Mouse (Mus musculus) embryo, embryonic 11.5 days (tissue): ENCODE measurements around the gene Gad2.
"Not testable (repeated sequence)": the region's sequence is repeated elsewhere in the genome, so short reads cannot be mapped to it uniquely, and the experiment has no call there.

Experiments
- DNase-seq: peaks from one replicate; pipeline ENCODE4 v3.0.0-alpha.2; 2012; ENCODE audit warnings: low read depth, low spot score

Gene Gad2

DNA sequence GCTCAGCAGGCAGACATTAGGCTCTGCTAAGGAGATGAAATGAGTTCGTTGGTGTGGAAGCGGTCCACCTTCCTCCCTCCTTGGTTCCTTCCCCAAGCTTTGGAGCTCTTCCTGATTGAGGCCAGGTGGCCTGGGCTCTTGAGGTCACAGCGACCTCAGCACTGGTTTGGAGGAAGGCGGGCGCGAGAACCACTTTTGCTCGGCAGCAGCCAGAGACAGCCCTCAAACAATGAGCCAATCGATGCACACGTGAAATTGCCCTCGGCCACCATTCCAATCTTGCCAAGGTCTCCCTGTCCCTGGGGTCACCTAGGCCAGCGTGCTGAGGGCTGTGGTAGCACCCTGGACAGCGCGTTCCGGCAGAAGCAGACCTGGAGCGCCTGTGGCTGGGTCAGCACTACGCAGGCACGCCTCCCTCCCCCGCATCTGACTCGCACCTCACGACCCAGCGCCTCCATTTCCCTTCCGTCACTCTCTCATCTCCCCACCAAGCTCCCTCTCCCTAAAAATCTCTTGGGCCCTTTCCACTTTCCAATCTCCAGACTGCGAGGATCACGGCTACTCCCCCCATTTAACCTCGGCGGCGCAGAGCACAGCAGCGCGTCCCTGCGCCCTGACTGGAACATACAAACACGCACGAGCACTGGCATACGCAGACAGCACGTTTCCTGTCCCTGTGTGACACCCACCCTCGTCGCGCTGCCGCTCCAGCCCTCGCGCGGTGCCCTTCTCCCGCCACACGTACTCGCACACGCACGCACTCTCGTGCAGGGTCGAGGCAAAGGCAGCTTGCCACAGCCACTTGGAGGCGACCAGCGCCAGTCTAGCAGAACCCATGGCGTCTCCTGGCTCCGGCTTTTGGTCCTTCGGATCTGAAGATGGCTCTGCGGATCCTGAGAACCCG lies at the start of gene Gad2:
Gene Gad2 (plus strand): TSS at position 378 of the 904 bp plus-strand sequence.
- no peak for DNase-seq

DNA sequence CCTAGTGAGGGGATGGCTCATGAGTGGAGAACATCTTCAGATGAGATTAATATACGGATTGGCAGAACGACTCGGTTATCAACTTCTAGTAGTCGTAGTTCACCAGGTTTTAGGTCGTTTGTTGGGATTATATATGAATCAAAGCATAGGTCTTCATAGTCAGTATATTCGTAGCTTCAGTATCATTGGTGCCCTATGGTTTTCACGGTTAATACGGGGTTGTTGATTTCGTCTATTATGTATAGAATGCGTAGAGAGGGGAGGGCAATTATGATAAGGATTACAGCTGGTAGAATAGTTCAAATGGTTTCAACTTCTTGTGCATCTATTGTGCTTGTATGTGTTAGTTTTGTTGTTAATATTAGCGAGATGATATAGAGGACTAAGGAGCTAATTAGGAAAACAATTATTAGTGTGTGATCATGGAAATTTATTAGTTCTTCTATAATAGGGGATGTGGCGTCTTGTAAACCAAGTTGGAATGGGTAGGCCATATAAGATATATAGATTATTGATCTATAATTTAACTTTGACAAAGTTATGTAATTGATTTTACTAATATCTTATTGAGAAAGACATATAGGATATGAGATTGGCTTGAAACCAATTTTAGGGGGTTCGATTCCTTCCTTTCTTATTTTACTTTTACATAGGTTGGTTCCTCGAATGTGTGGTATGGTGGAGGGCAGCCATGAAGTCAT lies 34.4 kb upstream of the Gad2 start:
- not testable (repeated sequence) for DNase-seq

DNA sequence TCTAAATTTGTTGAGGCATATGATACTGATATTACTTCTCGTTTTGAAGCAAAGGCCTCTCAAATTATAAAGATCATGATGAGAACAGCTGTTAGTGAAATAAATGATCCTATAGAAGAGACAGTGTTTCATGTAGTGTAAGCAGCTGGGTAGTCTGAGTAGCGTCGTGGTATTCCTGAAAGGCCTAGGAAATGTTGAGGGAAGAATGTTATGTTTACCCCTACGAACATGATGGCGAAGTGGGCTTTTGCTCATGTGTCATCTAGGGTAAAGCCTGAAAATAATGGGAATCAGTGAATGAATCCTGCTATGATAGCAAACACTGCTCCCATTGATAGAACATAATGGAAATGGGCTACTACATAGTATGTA lies 33.8 kb upstream of the Gad2 start:
- DNase-seq: not testable (repeated sequence)

DNA sequence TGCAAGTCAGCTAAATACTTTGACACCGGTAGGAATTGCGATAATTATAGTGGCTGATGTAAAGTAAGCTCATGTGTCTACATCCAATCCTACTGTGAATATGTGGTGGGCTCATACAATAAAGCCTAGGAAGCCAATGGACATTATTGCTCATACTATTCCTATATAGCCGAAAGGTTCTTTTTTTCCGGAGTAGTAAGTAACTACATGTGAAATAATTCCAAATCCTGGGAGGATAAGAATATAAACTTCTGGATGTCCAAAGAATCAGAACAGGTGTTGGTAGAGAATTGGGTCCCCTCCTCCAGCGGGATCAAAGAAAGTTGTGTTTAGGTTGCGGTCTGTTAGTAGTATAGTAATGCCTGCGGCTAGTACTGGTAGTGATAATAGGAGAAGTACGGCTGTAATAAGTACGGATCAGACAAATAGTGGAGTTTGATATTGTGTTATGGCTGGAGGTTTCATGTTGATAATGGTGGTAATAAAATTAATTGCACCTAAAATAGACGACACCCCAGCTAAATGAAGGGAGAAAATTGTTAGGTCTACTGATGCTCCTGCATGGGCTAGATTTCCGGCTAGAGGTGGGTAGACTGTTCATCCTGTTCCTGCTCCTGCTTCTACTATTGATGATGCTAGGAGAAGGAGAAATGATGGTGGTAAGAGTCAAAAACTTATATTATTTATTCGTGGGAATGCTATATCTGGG lies 33.2 kb upstream of the Gad2 start:
- DNase-seq: not testable (repeated sequence)

DNA sequence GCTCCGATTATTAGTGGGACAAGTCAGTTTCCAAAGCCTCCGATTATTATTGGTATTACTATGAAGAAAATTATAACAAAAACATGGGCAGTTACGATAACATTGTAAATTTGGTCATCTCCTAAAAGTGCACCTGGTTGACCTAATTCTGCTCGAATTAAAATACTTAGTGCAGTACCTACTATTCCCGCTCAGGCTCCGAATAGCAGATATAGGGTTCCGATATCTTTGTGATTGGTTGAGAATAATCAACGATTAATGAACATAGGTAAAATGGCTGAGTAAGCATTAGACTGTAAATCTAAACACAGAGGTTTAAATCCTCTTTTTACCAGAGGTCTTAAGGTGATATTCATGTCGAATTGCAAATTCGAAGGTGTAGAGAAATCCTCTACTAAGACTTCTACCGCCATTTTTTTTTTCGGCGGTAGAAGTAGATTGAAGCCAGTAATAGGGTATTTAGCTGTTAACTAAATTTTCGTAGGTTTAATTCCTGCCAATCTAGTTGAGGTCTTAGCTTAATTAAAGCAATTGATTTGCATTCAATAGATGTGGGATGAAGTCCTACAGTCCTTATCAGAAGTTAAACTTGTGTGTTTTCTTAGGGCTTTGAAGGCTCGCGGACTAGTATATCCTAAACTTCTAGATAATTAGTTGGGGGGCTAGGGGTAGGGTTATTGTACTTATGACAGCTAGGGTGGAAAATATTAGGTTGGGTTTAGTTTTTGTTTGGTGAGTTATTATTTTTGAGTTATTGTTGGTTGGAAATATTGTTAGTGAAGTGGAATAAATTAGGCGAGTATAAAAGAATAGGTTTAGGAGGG lies 32.4 kb upstream of the Gad2 start:
- DNase-seq: not testable (repeated sequence)

DNA sequence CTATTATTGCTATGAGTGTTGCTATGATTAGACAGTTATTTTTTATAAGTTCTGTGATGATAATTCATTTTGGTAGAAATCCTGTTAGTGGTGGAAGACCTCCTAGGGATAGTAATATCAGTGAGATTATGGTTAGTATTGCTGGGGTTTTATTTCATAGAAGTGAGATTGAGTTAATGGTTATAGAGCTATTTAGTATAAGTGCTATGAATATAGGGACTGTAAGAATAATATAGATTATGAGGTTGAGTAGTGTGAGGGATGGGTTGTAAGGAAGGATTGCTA lies 31.9 kb upstream of the Gad2 start:
- DNase-seq: no peak

DNA sequence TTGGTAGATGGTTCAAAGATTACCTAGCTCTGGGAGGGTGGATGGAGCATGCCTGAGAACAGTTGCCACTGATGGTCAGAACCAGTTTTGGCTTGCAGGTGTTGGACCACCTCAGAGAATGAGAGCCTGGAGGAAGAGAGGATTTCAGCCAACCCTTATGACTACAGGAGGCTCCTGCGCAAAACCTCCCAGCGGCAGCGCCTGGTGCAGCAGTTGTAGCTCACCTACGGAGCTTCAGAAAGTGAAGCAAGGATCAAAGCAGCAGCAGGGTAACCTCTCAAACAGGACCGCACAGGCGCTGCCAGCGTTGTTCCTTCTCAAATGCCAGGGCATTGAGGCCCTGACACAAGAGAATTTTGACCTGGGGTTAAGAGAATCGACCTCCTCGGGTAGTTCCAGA lies 4.1 kb upstream of the Gad2 start:
- DNase-seq: no peak

DNA sequence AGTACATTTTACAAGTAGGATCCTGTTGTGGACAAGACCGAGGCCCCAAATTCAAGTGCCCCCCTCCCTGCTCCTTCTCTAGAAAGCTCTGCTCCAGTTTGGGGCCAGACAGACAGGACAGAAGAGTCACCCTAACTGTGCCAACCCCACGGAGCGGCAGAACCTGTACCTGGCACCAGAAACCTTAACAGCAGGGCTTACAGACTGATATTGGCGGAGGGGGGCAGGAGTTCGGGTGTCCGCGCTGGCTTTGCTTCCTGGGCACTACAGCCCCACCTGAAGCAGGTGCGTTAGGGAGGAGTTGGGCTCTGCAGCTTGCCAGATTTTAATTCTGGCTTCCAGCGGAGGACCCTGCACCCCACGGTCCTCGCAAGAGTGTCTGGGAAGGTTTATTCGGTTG lies 2.6 kb upstream of the Gad2 start:
- DNase-seq: no peak

DNA sequence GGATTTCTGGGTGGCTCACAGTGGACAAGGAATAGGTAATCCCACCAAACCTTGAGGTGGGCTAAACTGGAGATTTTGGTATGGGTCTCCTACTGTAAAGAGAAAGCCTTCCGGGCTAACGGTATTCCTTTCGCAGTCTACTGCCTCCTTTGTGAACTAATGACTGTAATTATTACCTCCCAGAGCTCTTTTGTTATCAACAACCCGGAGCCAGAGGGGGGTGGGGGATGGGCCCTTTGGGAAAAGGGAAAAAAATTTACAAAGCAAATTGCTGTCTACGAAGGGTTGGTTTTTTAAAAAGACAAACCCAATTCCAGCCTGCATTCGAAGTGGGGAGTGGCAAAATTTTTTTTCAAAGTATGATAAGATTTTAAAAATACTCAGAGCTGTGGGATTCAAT lies 2.0 kb upstream of the Gad2 start:
- no peak for DNase-seq

DNA sequence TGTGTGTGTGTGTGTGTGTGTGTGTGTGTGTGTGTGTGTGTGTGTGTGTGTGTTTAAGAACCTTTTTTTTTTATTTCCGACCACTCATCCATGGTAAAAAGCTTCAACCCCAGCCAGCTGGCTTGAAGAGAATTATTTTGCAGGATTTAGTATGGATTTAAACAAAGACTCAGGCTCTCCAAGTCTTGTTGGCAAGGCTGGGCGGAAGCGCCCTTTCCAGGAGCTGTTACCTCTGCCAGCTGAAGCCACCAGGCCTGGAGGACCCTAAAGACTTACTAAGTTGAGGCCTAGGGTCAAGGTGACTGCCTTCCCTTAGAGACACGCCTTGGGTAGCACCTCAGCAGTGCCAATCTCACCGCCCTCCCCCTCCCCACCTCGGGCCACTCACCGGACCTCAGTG lies 1.5 kb upstream of the Gad2 start:
- no peak for DNase-seq

DNA sequence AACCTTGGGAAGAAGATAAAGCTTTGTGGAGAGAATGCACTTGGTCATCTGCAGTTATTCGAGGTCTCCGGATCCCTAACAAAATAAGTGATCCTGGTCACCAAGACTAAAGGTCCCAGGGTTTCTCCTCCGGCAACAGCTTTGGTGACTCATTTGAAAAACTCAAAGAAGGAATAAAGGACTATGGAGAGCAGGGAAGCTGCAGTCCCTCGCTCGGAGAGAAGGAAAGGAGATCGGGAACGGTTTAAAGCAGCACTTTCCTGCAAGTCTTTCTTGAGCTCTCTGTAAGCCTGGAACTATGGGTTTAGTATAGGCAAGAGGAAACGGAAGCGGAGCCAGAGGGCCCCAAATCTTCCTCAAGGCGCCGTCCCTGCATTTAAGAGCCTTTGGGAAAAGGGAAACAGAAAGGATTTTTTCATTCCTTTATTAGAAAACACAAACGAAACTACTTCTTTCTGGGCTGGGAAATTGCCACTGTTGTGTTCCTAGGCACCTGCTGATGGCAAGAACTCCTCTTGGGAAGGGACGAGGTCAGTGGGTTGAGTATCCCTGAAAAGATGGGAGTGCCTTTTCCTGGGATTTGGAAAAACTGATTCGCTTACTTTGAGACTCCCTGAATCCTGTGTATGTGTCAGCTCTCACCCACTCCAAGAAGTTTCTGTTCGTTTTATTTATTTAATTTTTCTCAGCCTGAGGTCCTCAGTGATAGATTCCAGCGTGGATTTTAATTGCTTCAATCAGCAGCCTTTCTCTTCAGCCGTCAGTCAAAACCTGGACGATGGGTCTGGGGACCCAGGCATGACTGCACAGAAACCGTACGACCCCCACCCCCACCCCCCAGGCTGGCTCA lies 802 bp upstream of the Gad2 start:
- DNase-seq: no peak

DNA sequence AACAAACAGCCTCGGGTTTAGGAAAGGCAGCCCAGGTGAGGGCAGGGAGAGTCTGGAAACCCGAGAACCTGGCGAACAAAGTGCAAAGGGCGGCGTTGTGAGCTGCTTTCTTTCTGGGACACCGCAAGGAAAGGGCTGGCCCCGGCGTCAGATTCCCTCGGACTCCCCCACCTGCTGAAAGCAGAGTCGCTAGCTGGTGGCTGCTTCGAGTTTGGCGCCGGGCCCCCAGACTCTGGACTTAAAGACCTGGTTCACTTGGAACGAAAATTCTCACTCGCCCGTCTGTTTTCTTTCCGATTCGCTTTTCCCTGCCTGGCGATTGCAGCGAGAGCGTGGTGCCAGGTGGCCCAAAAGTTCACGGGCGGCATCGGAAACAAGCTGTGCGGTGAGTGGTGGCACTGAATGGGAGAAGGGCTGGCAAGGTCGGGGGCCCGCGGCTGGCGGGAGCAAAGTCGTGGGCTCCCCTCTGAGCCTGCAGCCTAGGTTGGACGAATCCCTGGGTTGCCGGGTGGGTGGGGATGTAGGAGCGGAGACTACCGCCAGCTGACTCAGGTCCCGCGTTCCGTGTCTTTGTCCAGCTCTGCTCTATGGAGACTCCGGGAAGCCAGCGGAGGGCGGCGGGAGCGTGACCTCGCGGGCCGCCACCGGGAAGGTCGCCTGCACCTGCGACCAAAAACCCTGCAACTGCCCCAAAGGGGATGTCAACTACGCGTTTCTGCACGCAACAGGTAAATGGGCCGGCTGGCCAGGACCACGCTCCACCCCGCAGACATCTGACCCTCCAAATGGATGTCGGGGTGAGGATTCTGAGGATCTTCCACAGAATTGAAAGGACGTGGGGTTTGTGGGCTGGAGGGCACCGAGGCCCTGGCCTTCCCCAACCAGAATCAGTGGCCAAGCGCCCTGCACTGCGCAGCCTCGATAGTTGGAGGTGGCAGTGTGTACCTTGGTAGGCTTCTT lies 1.4 kb downstream of the Gad2 start:
- DNase-seq: no peak

DNA sequence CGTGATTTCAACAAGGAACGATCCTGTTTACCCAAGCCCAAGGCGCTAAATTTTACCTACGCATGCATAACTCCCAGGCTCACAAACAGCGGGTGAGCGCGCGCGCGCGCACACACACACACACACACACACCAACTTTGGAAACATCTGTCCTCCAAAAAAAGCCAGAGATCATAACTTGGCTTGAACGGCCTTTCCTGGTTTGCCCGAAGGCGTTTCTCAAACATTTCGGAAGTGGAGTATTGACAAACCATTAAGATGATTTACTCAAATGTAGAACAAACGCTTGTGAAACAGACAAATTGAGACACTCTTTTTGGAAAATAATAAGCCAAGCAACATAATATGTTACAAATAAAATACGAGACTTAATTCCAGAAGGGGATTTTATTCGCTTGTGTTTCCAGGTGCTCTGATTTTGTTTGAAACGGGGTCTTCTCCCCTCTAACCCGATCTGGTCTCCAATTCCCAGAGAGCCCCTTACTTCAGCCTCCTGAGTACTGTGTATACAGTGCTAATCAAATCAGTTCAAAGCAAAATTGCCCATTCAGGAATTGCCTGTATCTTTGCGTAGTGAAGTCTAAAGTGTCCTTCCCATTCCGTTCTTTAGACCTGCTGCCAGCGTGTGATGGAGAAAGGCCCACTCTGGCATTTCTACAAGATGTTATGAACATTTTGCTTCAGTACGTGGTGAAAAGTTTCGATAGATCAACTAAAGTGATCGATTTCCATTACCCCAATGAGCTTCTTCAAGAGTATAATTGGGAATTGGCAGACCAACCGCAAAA lies 2.4 kb downstream of the Gad2 start:
- DNase-seq: no peak

DNA sequence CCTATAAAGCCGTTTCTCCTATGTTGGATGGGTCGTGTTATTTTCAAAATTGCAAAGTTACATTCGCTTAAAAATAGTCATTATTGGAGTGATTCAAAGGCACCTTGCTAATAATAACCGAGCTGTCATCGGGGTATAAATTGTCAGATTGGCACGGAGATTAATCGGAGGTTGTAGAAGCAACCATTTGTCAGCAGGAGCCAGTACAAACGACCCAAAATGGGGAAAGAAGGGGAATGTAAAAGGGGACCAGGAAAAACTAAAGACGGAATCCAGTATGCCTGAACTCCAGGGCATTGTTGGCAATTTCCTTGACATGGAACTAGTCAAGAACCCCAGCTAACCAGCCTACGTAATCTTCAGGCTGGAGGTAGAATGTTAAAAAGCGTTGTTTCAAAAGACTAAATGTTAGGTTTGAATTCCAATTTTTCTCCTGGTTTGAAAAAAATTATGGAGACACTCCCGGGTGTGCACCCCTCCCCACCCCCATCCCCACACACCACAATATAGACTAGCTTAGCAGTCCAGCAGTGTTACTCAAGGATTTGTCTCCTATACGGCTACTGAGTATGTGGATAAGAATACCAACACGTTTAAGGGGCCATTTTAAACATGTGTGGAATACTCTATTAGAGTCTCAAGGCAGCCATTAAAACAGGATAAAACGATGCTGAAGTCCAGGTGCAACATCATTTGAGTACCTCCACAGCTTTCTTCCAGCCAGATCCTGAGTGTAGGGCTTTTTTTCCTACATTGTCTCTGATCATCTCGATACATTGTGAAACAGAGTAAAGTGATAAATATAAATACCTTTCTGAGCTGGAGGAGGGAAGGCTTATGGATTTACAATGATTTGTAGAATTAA lies 3.3 kb downstream of the Gad2 start:
- DNase-seq: no peak

DNA sequence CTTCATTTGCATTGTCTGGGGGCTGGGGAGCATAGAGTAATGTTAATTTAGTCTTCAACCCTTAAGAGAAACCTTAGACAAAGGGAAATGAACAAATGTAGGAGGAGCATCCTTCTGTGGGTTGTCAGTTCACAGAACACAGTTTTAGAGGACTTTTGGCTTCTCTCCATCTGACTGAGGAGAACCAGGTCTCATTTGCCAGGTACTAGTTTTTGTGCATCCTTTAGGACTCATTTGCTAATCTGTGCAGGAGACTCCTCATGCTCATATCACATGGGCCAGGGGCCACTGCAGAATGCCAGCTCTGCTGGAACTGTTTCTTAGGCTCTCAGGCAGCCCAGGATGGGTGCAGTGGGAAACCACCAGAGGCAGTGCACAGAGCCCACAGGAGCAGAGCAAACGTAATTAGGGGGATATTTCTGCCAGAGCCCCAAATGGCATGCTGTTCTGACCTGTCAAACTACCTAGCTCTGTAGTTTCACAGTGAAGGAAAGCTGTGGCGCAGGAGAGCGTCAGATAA lies 5.2 kb downstream of the Gad2 start:
- no peak for DNase-seq

DNA sequence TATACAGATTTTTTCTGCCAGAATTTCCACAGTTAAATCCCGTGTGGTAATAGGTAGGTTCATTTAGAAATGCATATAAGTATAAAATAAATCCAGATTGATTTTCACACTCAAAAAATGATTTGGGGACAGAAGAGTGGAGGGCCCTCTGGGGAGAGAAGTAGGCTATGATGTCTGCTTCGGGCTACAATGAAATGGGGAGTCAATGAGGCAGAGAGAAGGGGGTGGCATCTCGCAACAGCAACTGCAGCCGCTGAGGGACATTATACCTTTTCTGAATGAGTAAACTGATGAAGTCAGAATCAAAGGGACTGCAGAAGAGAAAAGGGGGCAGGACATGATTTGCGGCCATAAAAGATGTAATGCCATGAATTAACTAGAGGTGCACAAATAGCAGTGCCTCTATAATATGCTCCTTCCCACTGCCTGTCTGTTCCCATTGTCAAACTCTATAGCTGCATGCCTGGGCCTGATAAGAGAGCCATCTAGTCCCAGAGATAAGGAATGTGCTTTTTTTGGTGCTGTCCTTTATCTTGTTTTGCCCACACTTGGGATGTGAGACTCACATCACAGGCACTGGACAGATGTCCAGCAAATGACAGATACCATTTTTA lies 5.9 kb downstream of the Gad2 start:
- DNase-seq: no peak

DNA sequence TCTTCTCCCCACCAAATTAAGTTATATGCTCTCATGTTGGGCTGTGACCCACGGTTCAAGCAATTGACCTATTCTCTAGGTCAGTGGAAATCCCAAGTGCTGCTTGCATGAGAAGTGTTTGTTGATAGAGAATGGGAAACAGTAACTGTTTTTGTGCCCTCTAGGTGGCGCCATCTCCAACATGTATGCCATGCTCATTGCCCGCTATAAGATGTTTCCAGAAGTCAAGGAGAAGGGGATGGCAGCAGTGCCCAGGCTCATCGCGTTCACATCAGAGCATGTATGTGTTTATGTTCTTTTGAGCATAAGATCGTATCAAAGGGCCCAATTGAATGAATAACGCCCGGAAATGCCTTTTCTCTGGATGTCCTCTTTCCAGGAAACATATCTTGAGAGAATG lies 12.8 kb downstream of the Gad2 start:
- no peak for DNase-seq
